Mouse (Mus musculus) adrenal gland, adult 2 months (tissue): ENCODE data around the gene Traf2. TPM values are rescaled to one million over a fixed set of nuclear protein-coding genes. Genes with fewer than 3 reads are reported as not detected.

ENCODE experiments used
- DNase-seq: peaks from one replicate; pipeline ENCODE4 v3.0.0; 2021
- polyA plus RNA-seq: library from polyadenylated mRNA; depleted of rRNA; stranded (reverse); fragments of >200 nt; gene quantifications from 2 replicates; pipeline ENCODE4 v1.2.3, GENCODE M21; 2012
- total RNA-seq, 2 experiments: library from RNA; stranded (reverse); gene quantifications; 2 replicates each; pipeline ENCODE4 v1.2.3; 2021

Gene Traf2
- total and polyA plus RNA-seq, 3 experiments = 12.7 to 29.0 (median 22.3) TPM

DNA sequence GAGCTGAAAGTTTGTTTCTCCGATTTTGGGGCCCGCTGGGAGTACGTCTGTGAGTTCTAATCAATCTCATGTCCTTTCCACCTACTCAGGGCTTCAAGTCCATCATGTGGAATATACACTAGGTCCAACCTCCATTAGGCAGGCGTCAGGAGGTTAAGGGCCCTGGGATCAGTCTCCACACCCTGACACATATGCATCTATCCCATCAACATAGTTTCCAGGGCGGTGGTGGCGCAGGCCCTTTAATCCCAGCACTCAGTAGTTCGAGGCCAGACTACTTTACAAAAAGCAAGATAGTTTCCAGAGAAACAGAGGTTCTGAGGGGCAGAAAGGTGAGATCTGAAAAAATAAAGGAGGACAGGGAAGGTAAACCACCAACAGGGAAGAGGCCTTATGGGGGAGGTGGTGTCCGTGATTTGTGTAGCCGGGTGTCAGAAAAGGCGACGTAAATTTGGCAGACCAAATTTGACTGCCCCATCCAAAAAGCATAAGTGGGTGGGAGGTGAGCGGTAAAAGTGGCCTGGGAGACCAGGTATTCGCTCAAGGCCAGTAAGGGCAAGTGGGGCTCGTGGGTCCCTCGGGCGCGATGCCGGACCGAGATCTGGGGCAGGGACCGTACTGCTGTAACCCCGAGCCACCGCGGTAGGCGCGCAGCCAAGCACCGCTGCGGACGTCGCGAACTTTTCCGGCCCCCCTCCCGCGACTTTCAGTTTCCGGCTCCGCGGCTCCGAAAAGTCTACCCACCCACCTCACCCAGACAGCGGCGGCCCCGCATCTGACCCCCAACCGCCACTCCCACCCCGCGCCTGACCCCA lies 537 bp downstream of the Traf2 start:
- DNase-seq = no peak

DNA sequence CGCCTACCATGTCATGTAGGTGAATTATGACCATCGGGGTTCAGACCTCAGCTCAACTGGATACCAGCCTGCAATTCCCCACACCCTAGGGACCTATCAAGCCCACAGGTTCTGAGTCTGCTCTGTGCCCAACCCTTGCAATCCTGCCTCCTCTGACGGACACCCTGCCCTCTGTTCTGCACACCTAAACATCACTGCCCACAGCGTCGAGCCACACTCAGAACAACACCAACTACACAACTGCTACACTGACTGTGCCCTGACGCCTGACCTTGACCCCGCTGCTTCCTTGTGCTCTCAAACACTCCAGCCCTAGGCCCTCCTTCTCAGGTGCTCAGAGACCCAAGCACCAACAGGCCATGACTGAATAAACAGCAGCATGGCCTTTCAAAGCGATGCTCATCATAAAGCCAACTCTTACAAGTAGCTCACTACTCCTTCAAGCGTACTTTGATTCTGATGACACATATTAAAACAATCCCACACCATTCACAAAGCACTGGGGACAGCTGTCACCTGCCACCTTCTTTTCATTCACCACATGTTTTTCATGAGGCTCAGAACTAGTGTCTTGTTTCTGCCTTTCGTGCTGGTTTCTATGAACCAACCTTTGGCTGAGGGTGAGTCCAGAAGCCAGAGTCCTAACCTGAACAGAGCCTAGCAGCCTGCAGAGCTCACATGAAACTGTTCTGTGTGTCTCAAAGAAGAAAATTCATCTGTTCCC lies 4.9 kb downstream of the Traf2 start:
- no peak for DNase-seq

DNA sequence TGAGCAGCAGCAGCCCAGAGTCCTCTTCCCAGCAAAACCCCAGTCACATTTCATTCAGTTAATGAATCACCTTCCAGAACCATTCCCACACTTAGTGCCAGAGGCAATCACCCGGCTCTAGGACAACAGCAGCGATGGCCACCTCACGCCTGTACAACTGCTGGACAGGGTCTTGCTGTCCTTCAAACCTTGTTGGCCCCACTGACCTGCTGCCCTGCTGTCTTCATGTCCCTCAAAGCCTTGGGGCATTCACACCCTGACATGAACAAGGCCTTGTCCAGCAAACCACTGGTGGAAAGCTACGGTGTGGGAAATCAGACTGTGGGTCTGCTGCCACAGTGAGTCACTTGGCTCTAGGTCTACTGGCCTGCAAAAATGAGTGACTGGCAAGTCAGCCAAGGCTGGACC lies 6.2 kb downstream of the Traf2 start:
- peak; percentile 81 for DNase-seq

DNA sequence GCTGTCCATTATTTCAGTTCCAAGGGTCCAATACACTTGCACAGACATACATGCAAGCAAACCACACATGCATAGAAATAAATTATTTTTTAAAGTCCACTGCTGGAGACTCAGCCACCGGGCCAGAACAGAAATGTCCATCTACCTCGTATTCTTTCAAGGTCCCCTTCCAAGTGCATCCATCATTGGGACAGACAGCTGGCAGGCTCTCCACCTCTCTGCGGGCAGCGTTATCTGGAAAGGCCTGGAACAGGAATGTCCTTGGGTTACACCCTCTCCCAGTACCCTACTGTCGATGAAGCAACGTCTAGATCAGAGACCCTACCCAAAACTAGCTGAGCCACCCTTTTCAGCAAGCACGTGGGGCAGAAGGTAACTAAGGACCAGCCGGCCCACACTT lies 10.2 kb downstream of the Traf2 start:
- peak; percentile 88 for DNase-seq

DNA sequence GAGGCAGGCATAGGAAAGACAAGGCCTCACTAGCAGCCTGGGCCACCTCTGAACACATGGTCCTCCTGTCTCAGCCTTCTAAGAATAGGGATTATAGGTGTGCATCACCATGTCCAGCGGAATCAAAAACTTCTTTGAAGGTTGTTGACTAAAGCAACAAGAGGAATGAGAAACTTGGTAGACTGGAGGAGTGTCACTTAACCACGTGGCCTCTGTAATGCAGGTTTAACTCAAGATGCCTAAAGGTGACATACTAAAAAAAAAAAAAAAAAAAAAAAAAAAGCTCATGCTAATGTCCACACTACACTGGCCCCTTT lies 11.9 kb downstream of the Traf2 start:
- no peak for DNase-seq

DNA sequence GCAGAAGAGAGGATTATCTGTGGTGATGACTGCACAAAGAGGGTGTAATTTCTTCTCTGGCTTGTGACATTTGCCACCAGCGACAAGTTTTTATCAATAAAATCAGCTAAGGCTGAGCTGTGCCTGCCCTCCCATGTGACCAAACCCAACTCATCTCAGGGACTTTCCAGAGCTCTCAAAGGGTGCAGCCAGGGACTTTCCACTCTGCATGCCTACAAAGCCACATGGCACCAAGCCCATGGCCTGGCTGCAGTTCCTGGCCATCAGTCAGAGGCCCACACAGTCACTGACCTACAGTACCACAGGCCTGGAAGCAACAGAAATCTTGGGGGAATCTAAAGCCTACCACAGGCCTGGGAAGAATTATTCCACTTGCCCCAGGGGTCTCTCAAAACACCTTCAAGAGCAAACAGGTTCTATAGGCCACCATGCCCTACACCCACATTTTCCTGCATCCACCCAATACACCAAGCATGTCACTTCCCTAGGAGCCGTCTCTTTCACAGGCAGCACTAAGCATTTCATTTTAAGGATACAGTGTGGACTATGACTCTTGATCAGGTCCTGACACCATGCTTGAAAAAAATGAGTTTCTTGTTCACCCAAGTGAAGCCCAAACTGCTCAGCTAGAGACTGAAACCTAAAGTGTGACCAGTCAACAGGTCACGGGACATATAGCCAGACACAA lies 12.4 kb downstream of the Traf2 start:
- peak; percentile 96 for DNase-seq

DNA sequence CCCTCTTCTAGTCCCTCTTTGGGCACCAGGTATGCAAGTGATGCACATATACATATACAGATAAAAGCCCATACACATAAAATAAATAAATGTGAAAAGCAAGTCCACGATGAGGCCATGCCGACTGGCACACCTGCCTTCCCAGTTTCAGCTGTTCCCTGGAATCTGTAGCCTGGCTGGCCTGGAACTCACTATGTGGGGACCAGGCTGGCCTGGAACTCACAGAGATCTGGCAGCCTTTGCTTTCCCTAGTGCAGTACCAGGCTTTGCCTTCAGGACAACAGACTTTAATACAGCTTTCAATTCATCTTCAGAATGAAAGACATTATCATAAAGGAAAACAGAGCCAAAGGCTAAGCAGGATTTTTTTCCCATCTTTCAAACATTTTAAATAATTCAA lies 13.0 kb downstream of the Traf2 start:
- DNase-seq = no peak

DNA sequence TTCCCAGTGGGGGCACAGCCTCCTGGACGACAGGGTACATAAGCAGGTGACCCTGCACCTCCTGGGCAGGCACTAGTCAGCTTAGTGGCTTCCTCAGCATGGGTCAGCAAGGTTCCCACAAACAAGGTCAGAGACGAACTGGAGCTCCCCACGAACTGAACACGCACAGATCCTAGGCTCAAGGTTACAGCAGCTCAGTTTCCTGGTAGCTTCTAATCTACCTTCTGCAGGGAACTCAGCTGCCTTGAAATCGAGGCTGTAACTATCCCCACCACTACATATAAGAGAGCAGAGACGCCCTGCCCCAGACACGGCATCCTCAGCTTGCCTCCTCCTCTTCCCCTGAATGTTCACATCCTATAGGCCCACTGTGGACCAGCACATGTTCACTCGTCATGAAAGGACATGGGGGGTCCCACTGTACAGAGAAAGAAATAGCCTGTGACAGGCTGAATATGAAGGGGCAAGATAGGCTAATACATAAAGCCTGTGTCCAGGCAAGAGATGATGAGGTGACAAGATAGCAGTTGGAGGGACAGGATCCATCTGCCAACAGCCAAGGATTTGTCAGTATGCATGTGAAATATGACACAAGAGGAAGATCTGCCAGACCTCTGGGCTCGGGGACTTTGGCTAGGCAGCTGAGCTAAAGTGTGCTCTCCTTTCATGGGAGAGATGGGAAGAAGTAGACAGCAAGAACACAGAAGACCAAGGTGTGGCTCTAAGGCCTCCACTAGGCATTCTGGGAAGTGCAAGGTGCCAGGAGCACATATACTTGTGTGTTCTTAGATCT lies 20.0 kb downstream of the Traf2 start:
- peak; percentile 59 for DNase-seq

DNA sequence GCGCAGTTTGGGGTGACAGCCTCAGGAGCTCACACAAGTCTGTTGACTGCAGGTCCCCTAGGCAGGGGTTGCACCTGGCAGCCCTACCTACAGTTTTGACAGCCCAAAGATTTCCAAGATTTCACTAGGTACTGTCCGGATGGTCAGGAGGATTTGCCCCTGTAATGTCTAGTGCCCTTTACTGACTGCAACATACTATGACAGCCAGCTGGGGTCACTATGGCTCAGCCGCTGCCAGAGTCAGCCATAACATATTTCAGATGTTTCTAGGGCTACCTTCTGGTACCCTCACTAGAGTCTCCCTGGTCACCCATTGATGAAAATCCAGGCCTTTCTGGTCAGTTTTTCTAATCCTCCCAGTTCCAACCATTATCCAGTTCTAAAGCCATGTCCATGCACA lies 36.8 kb downstream of the Traf2 start:
- DNase-seq = no peak

DNA sequence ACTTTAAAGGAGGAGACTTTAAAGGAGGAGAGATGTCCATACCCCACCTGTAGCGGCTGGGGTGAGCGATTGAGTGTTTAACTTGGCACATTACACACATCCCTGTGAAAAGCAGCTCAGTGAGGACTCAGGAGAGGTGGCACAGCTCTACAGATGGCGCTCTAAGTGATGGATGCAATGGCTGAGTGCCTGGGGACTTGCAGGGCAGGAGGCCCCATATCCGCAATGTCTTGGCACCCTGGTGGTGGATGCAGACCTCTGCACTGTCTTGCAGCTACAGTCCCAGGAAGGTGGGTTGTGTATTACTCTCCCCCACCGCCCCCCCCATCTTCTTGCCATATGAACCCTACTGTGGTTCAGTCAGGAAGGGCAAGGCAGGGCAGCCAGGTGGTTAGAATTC lies 39.8 kb downstream of the Traf2 start:
- DNase-seq = no peak

DNA sequence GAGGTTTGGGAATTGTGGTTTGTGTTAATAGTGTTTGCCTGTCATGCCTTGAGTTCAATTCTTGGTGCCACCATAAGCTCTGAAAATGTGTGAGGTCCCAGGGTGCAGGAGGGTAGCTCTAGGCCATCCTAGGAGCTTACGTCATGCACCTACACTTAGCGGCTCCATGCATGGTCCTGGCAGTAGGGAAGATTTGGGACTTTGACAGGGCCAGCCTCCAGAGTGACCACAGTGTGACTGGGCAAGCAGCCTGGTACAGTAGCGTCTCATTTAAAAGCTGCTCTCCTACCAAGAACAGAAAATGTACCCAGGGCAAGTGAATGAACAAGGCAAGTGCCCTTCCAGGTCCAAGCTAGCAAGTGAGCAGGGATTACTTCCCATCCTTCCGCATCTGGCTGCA lies 40.9 kb downstream of the Traf2 start:
- no peak for DNase-seq

DNA sequence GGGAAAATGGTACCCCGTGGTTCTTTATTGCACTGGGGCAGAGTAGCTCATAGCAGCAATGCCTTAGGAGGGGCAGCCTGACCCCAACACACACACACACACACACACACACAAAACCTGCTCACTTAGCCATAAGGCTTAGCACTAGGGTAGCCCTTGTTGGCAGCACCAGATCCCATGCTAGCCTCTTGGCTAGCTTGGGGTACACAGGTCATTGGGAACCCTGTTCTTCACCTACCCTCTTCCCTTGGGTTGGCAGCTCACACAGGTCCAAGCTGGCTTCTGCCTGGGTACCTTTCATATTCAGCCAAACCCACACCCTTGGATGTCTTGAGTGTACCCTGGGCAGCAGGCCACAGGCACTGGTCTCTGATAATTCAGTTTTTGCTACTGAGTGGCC lies 41.7 kb downstream of the Traf2 start:
- no peak for DNase-seq

DNA sequence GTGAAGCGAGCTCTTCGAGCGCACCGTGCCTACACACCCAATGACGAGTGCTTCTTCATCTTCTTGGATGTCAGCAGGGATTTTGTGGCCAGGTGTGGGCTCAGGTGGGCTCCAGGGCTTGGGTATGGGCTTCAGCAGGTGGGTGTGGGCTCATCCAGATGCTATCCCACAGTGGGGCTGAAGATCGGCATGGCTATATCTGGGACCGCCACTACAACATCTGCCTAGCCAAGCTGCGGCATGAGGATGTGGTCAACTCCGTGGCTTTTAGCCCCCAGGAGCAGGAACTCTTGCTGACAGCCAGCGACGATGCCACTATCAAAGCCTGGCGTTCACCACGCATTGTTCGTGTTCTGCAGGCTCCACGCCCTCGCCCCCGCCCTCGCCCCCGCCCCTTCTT lies 42.2 kb downstream of the Traf2 start:
- DNase-seq = no peak

DNA sequence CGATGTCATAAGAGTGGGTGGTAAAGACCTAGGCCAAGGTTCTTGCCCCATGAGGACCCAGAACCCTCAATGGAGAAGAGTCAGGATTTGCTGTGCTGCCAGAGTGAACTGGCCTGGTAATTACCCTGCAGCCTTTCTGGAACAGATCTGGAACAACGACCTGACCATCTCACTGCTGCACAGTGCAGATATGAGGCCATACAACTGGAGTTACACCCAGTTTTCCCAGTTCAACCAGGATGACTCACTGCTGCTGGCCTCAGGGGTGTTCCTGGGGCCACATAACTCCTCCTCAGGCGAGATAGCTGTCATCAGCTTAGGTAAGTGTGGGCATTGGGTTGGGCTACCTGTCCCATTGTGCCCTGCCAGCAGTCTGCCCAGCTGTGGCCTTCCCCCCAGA lies 44.0 kb downstream of the Traf2 start:
- no peak for DNase-seq

DNA sequence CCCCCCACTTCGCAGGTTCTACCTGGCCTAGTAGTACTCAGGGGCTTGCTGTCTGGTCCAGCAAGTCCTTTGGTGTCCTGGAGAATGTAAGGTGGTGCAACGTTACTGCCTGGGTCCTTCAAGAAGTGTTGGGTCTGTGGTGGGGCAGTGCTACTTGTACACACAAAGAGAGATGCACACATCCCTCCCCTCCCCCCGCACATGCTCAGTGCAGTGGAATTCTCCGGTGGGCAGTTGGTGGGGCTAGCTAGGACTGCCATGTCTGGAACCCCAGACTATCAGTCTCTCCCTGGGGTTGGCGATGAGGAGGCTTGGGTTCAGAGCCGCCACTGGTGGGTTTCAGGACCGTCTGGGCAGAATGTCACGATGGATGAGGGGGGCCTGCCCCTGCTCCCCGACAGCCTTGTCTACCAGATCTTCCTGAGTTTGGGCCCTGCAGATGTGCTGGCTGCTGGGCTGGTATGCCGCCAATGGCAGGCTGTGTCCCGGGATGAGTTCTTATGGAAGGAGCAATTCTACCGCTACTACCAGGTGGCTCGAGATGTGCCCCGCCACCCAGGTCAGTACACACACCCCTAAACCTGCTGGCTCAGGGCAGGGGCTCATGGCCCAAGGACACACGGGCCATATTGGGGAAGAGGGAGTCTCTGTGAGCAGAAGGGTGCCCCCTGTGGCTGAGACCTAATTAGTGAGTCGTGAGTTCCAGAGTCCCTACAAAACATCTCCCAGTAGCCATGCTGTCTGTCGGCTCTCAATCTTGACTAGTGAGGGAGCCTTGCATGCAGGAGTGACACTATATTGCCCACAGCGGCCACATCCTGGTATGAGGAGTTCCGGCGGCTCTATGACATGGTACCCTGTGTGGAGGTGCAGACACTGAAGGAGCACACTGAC lies 44.9 kb downstream of the Traf2 start, which contains the start of gene C8g:
Gene C8g, minus strand, starts transcription at position 127 of the 894 bp plus-strand sequence.
- no peak for DNase-seq

DNA sequence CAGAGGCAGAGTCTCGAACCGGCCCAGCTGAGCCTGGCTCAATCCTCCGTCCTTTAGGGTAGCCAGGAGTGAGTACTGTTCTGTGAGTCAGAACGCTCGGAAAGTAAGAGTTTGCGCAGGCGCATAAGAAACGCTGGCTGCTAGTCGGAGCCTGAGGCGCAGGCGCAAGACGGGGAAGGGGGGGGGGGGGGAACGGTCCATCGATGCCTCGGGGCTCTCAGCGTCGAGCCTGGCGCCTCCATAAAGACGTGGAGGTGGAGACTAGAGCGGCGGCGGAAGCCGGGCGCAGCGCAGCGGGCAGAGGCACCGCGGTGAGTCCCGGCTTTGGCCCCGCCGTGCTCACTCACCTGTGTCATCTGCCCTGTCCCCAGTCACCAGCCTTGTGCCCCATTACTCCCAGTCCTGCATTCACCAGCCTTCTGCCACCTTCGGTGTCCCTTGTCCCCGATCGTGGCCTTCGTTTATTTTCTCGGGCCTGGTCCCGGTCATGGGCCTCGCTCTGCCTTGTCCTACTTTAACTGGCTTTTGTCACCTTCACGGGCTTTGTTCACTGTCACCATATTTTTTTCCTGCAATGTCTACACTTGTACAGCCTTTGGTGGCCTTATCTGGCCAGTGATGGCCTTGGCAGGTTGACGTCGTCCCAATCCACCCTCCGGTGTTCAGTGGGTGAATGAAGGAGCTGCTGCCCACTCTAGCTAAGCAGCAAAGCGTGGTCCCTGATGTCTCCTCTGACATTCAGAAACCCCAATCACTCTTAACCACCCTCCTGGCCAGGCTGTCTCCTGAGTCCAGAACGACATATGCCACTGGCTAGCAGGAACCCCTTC lies 45.9 kb downstream of the Traf2 start, which contains the start of gene Fbxw5:
Gene Fbxw5, plus strand, starts transcription at position 175 of the 830 bp plus-strand sequence.
- DNase-seq = peak; percentile 89

DNA sequence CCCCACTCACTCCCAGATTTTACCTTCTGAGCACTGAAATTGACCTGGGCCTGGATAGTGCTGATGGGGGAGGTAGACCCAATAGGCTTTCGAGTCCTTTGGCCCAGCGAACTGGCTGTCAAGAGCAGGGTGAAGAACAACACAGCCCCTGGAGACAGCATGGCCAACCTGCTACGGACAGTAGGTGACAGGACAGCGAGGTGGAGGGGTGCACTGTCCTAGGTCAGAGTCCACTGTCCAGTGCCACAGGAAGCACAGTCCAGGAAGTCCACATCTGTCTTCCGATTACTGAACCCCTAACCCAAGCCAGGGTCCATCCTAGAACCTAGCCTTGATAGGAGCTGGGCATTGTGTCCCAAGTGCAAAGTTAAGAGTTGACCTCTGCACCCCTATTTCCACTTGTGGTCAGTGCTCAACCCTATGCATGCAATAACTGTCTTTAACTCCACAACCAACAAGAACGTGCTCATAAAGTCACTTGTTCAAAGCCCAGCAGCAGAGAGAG lies 46.6 kb downstream of the Traf2 start:
- no peak for DNase-seq

DNA sequence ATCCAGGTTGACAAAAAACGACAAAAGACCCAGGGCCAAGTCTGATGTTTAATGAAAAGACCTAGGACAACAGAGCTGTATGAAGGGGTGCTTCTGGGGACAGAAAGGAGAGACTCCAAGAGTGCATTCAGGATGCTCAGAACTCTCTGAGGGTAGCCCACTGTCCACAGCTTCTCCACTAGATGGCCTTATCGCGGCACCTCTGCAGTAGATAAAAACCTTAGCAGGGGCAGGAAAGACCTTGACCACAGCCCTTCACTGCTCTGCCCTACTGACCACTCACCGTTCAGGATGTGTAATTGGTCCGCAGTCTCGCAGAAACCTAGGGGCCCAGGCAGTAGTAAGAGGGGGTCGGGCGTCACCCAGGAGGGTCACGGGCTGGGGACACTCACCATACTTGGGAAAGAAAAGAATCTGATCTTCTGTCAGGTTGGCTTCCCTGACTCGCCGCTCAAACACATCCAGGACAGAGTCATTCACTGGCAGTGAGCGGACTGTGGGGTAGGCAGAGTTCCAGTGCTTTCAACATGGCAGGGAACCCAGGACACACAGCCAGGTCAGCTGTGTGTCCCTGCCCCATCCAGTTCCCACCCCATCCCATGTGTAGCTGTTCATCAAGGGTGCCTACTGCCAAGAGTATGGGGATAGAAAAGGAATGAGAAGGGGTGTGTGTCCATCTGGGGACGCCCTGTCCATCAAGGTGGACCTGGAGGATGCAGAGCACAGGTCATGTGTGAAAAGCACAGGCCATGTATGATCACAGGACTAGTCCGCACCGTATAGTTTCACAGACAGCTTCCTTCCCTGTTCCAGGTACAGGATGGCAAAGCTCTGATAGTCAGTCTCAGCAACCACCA lies 47.9 kb downstream of the Traf2 start:
- peak; percentile 48 for DNase-seq
